Mouse (Mus musculus) CH12.LX (cell line): ENCODE measurements around the gene Rap1gap. TPM values are rescaled to one million over a fixed set of nuclear protein-coding genes. Genes with fewer than 3 reads are reported as not detected.

Experiments
- DNase-seq: peaks from one replicate; pipeline ENCODE4 v3.0.0-alpha.2; 2013; ENCODE audit errors: extremely low read depth
- H3K27ac ChIP-seq: 2 replicates; pipeline ENCODE4 v1.5.1; 2012; ENCODE audit warnings: low read depth, mild to moderate bottlenecking, control low read depth, moderate library complexity; ENCODE audit not compliant: insufficient read depth
- H3K27me3 ChIP-seq: replicated peaks from 2 replicates; pipeline ENCODE3; 2012; ENCODE audit warnings: inconsistent platforms
- H3K36me3 ChIP-seq, 2 experiments: replicated peaks in 1 of 2; 2 replicates each; pipeline versions ENCODE3 to v1.6.1; 2012; ENCODE audit warnings: inconsistent platforms in 1 of 2, low read length in 1 of 2, mild to moderate bottlenecking in 1 of 2, mixed read lengths in 1 of 2, moderate library complexity in 1 of 2; ENCODE audit not compliant: control insufficient read depth in 1 of 2, insufficient read depth in 1 of 2
- H3K4me1 ChIP-seq, 2 experiments: 2 replicates each; pipeline ENCODE4 v1.6.1; 2012; ENCODE audit warnings: inconsistent platforms in 1 of 2, moderate library complexity in 1 of 2; ENCODE audit not compliant: insufficient read depth in 2 of 2, control insufficient read depth in 1 of 2
- H3K4me2 ChIP-seq: 2 replicates; pipeline ENCODE4 v1.6.1; 2012; ENCODE audit warnings: low read depth, mild to moderate bottlenecking, control low read depth; ENCODE audit not compliant: poor library complexity, insufficient read depth, severe bottlenecking
- H3K4me3 ChIP-seq, 3 experiments: fragments of 150-350 bp in 1 of 3; sonication (generic) in 1 of 3; replicated peaks in 1 of 3; 2 replicates each; pipeline versions ENCODE3 to v1.5.1; 2011 to 2012; ENCODE audit warnings: low read depth in 2 of 3, low read length in 2 of 3, mild to moderate bottlenecking in 2 of 3, moderate library complexity in 2 of 3, control low read depth in 1 of 3, improper control_type of control experiment in 1 of 3, inconsistent platforms in 1 of 3, mixed read lengths in 1 of 3; ENCODE audit not compliant: poor library complexity in 1 of 3
- H3K79me2 ChIP-seq: replicated peaks from 2 replicates; pipeline ENCODE4 v1.6.1; 2012; ENCODE audit warnings: mild to moderate bottlenecking, moderate library complexity; ENCODE audit not compliant: control insufficient read depth, poor library complexity, insufficient read depth, severe bottlenecking; ENCODE audit errors: extremely low read depth
- H3K9ac ChIP-seq: 2 replicates; pipeline ENCODE4 v1.6.1; 2012; ENCODE audit warnings: low read depth, mild to moderate bottlenecking, control low read depth, moderate library complexity; ENCODE audit not compliant: insufficient read depth
- H3K9me3 ChIP-seq: replicated peaks from 2 replicates; pipeline ENCODE3; 2012; ENCODE audit warnings: low read length, inconsistent platforms, mixed read lengths
- BHLHE40 ChIP-seq: IDR thresholded peaks from 2 replicates; pipeline ENCODE4 v1.6.1; 2011; ENCODE audit warnings: mild to moderate bottlenecking, low read depth, low read length, improper control_type of control experiment
- CHD1 ChIP-seq: IDR thresholded peaks from 2 replicates; pipeline ENCODE4 v1.6.1; 2012; ENCODE audit warnings: low read depth, low read length, improper control_type of control experiment, inconsistent platforms
- CHD2 ChIP-seq: IDR thresholded peaks from 2 replicates; pipeline ENCODE4 v1.6.1; 2011; ENCODE audit warnings: low read length, improper control_type of control experiment
- CTCF ChIP-seq, 2 experiments: IDR thresholded peaks in 1 of 2; conservative IDR thresholded peaks in 1 of 2; 2 replicates each; pipeline ENCODE4 v1.5.1; 2011 to 2012; ENCODE audit warnings: low read depth in 2 of 2, low read length in 2 of 2, improper control_type of control experiment in 1 of 2, inconsistent platforms in 1 of 2, mild to moderate bottlenecking in 1 of 2, moderate library complexity in 1 of 2
- E2F4 ChIP-seq: IDR thresholded peaks from 2 replicates; pipeline ENCODE4 v1.6.1; 2011; ENCODE audit warnings: low read depth, low read length, improper control_type of control experiment; ENCODE audit not compliant: insufficient replicate concordance
- ELF1 ChIP-seq: IDR thresholded peaks from 2 replicates; pipeline ENCODE4 v1.6.1; 2014; ENCODE audit warnings: low read depth, mild to moderate bottlenecking, inconsistent platforms, low read length, improper control_type of control experiment
- EP300 ChIP-seq: IDR thresholded peaks from 2 replicates; pipeline ENCODE4 v1.6.1; 2011; ENCODE audit warnings: low read length, improper control_type of control experiment
- ETS1 ChIP-seq: conservative IDR thresholded peaks from 2 replicates; pipeline ENCODE4 v1.6.1; 2012; ENCODE audit warnings: low read depth, mild to moderate bottlenecking, inconsistent platforms, low read length, improper control_type of control experiment, moderate library complexity
- HCFC1 ChIP-seq: IDR thresholded peaks from 2 replicates; pipeline ENCODE4 v1.6.1; 2012; ENCODE audit warnings: low read depth, mild to moderate bottlenecking, inconsistent platforms, low read length, improper control_type of control experiment
- IRF4 ChIP-seq: IDR thresholded peaks from 2 replicates; pipeline ENCODE4 v1.6.1; 2014; ENCODE audit warnings: low read depth, mild to moderate bottlenecking, inconsistent platforms, low read length, improper control_type of control experiment
- JUN ChIP-seq: IDR thresholded peaks from 2 replicates; pipeline ENCODE4 v1.6.1; 2011; ENCODE audit warnings: low read depth, mild to moderate bottlenecking, low read length, improper control_type of control experiment, moderate library complexity; ENCODE audit not compliant: insufficient read depth
- MAFK ChIP-seq: IDR thresholded peaks from 2 replicates; pipeline ENCODE4 v1.6.1; 2011; ENCODE audit warnings: low read length, improper control_type of control experiment; ENCODE audit not compliant: insufficient replicate concordance
- MAZ ChIP-seq: IDR thresholded peaks from 2 replicates; pipeline ENCODE4 v1.6.1; 2012; ENCODE audit warnings: low read depth, mild to moderate bottlenecking, inconsistent platforms, low read length, improper control_type of control experiment, moderate library complexity
- MEF2A ChIP-seq: IDR thresholded peaks from 2 replicates; pipeline ENCODE4 v1.6.1; 2014; ENCODE audit warnings: low read depth, mild to moderate bottlenecking, inconsistent platforms, low read length, improper control_type of control experiment, borderline replicate concordance
- MXI1 ChIP-seq: IDR thresholded peaks from 2 replicates; pipeline ENCODE4 v1.6.1; 2011; ENCODE audit warnings: mild to moderate bottlenecking, low read depth, low read length, improper control_type of control experiment
- MYC ChIP-seq: IDR thresholded peaks from 2 replicates; pipeline ENCODE4 v1.6.1; 2011; ENCODE audit warnings: low read depth, mild to moderate bottlenecking, improper control_type of control experiment, low read length
- NELFE ChIP-seq: IDR thresholded peaks from 2 replicates; pipeline ENCODE4 v1.6.1; 2011; ENCODE audit warnings: low read depth, low read length, improper control_type of control experiment
- NRF1 ChIP-seq: IDR thresholded peaks from 2 replicates; pipeline ENCODE4 v1.6.1; 2014; ENCODE audit warnings: low read depth, mild to moderate bottlenecking, inconsistent platforms, low read length, improper control_type of control experiment, moderate library complexity
- POLR2A ChIP-seq: IDR thresholded peaks from 2 replicates; pipeline ENCODE4 v1.6.1; 2011; ENCODE audit warnings: low read depth, mild to moderate bottlenecking, improper control_type of control experiment, low read length
- POLR2AphosphoS2 ChIP-seq: IDR thresholded peaks from 2 replicates; pipeline ENCODE4 v1.6.1; 2011; ENCODE audit warnings: low read depth, low read length, improper control_type of control experiment
- RCOR1 ChIP-seq: conservative IDR thresholded peaks from 2 replicates; pipeline ENCODE4 v1.6.1; 2012; ENCODE audit warnings: low read depth, mild to moderate bottlenecking, inconsistent platforms, low read length, improper control_type of control experiment
- SIN3A ChIP-seq: IDR thresholded peaks from 2 replicates; pipeline ENCODE4 v1.6.1; 2012; ENCODE audit warnings: low read length, improper control_type of control experiment, inconsistent platforms
- SMC3 ChIP-seq: IDR thresholded peaks from 2 replicates; pipeline ENCODE4 v1.6.1; 2011; ENCODE audit warnings: low read depth, low read length, improper control_type of control experiment
- TCF12 ChIP-seq: IDR thresholded peaks from 2 replicates; pipeline ENCODE4 v1.6.1; 2014; ENCODE audit warnings: low read depth, mild to moderate bottlenecking, inconsistent platforms, low read length, improper control_type of control experiment
- UBTF ChIP-seq: IDR thresholded peaks from 2 replicates; pipeline ENCODE4 v1.6.1; 2012; ENCODE audit warnings: low read depth, mild to moderate bottlenecking, inconsistent platforms, low read length, improper control_type of control experiment, moderate library complexity
- USF1 ChIP-seq: IDR thresholded peaks from 2 replicates; pipeline ENCODE4 v1.6.1; 2014; ENCODE audit warnings: low read depth, mild to moderate bottlenecking, inconsistent platforms, low read length, improper control_type of control experiment
- ZKSCAN1 ChIP-seq: IDR thresholded peaks from 2 replicates; pipeline ENCODE4 v1.6.1; 2012; ENCODE audit warnings: low read depth, inconsistent platforms, low read length, improper control_type of control experiment, borderline replicate concordance
- ZNF384 ChIP-seq: IDR thresholded peaks from 2 replicates; pipeline ENCODE4 v1.6.1; 2012; ENCODE audit warnings: low read depth, low read length, improper control_type of control experiment, inconsistent platforms
- dilution Hi-C: fragments of 300-500 bp; cut with MboI; formaldehyde crosslinking; loops from 2 replicates; pipeline ENCODE4 v1.14.3; 2020; ENCODE audit warnings: low sequenced_read_pairs; ENCODE audit not compliant: extremely low pct_unique_long_range_greater_than_20kb, extremely low pct_ligation_motif_present
- in situ Hi-C: fragments of 300-500 bp; cut with MboI; formaldehyde crosslinking; loops from 3 replicates; pipeline ENCODE4 v1.14.3; 2019; ENCODE audit warnings: low sequenced_read_pairs, low pct_ligation_motif_present, low pct_unique_long_range_greater_than_20kb, mixed read lengths
- polyA plus RNA-seq: library from polyadenylated mRNA; unstranded; fragments of >175 nt; gene quantifications from 2 replicates; pipeline ENCODE4 v1.2.1, GENCODE M21; 2012; ENCODE audit warnings: low read depth; ENCODE audit not compliant: insufficient read length
- total RNA-seq, 2 experiments: library from RNA; depleted of rRNA; stranded (reverse); fragments of 300-350 nt in 1 of 2; fragments of >200 nt in 1 of 2; gene quantifications; 2 replicates each; pipeline ENCODE4 v1.2.3; 2012 to 2014

The Rap1gap gene
- total and polyA plus RNA-seq, 3 experiments: 3.0 to 11.1 (median 5.8) TPM

DNA sequence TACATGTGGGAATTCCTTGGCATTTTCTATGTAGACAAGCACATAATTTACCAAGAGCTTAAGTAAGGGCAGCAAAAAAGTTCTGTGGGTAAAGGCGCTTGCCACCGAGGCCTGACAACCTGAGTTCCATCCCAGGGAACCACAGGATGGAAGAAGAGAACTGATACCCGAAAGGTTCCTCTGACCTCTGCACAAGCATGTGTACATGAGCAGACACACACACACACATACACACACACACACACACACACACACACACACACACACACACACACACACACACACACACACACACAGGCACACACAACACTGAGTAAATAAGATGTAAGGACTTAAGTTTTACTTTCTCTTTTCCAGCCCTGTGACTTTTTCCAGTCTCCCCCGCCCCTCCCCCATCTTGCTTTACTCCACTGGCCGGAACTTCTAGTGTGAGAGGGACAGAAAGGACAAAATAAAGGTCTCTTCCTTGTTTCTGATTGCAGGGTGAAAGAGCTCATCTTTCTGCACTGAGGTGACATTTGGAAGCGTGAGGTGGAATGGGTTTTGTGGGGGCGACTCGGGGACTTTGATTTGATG lies 99.5 kb downstream of the Rap1gap start:
- dilution Hi-C loops: no loop called here
- TF ChIP-seq MYC: 0 out of 2 replicates have a peak, but pooled peaks have one; percentile 12
- TF ChIP-seq SIN3A: peak; percentile 59
- no peak for TF ChIP-seq NELFE
- 0 out of 2 replicates have a peak, but pooled peaks have one; percentile 18 for TF ChIP-seq TCF12
- TF ChIP-seq POLR2A: no peak
- 0 out of 2 replicates have a peak, but pooled peaks have one; percentile 38 for TF ChIP-seq RCOR1
- TF ChIP-seq POLR2AphosphoS2: no peak
- no peak for TF ChIP-seq HCFC1
- 0 out of 2 replicates have a peak, but pooled peaks have one; percentile 56 for TF ChIP-seq UBTF
- TF ChIP-seq EP300: peak; percentile 42
- peak; percentile 48; the same call in 1 of the 2 replicates for TF ChIP-seq MXI1
- TF ChIP-seq CHD1: 0 out of 2 replicates have a peak, but pooled peaks have one; percentile 78
- peak; percentile 66; the same call in 1 of the 2 replicates for TF ChIP-seq IRF4
- peak; percentile 81 for TF ChIP-seq CHD2
- no peak for TF ChIP-seq E2F4
- 0 out of 2 replicates have a peak, but pooled peaks have one; percentile 6 for TF ChIP-seq MAFK
- TF ChIP-seq ETS1: no peak; the same call in 1 of the 2 replicates
- peak; percentile 50; the same call in 1 of the 2 replicates for TF ChIP-seq ELF1
- peak; percentile 54; the same call in 1 of the 2 replicates for TF ChIP-seq BHLHE40
- TF ChIP-seq, all 38 proteins: peak for 13
- Histone ChIP-seq H3K9me3 (no peaks in the 10 kb centered on the region), H3K36me3 (peaks cover 6 to 67% of the 10 kb centered on the region in 2 experiments), H3K27me3 (no peaks in the 10 kb centered on the region), H3K9ac (no peak overlapping the region), H3K4me1 (peaks cover 13 to 67% of the 10 kb centered on the region in 2 experiments), H3K27ac (peak overlapping the region; percentile 64), H3K4me3 (no peak overlapping the region), H3K4me2 (peak overlapping the region; percentile 44), H3K79me2 (peaks cover 43% of the 10 kb centered on the region)
- in situ Hi-C loops: no loop called here
- peak; percentile 46 for DNase-seq

DNA sequence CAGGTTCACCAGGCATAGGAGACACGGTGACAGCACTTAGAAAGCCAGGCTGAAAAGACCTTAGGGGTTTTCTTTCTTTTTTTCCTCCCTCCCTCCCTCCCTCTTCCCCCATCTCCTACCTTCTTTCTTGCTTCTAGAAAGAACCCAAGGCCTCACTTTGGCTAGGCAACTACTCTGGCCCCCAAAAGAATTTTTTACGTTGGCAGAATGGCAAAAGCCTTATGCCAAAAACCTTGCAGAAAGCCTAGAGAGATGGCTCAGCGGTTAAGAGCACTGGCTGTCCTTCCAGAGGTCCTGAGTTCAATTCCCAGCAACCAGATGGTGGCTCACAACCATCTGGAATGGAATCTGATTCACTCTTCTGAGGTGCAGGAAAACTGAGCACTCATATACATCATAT lies 100.1 kb downstream of the Rap1gap start:
- no peak overlapping the region for H3K9ac ChIP-seq
- peak overlapping the region; percentile 44; the same call in 1 of the 2 replicates for H3K4me2 ChIP-seq
- H3K4me1 ChIP-seq: peaks cover 13 to 71% of the 10 kb centered on the region in 2 experiments
- DNase-seq: no peak
- H3K27me3 ChIP-seq: no peaks in the 10 kb centered on the region
- peaks cover 39% of the 10 kb centered on the region for H3K79me2 ChIP-seq
- no peak overlapping the region for H3K4me3 ChIP-seq
- dilution Hi-C loops (no loop called here), in situ Hi-C loops (no loop called here)
- TF ChIP-seq ETS1: no peak
- no peak for TF ChIP-seq SIN3A
- TF ChIP-seq ZKSCAN1: no peak
- no peak for TF ChIP-seq MAZ
- no peak for TF ChIP-seq CTCF (conservative IDR thresholded peaks at IDR 0.05 in 1 of 2, IDR thresholded peaks at IDR 0.05 in 1 of 2; ENCODE audit: low read depth in 2 of 2, low read length in 2 of 2)
- TF ChIP-seq MXI1: no peak
- no peak for TF ChIP-seq ZNF384
- no peak for TF ChIP-seq SMC3
- TF ChIP-seq CHD2: no peak
- no peak for TF ChIP-seq NRF1
- TF ChIP-seq MEF2A: no peak
- no peak for TF ChIP-seq USF1
- no peak for TF ChIP-seq JUN
- TF ChIP-seq UBTF: no peak
- no peaks in the 10 kb centered on the region for H3K9me3 ChIP-seq
- H3K36me3 ChIP-seq: peaks cover 6 to 69% of the 10 kb centered on the region in 2 experiments
- peak overlapping the region; percentile 64 for H3K27ac ChIP-seq
